1 mouse cellular context compared by ENCODE assay signal in genomic region chr17:29095201-29095733, GRCm38 (mm10).
A peak's percentile ranks its signal among the peaks of the same experiment; 100 is the strongest.
TF ChIP-seq lines count a peak whose summit lies in the region.

No protein-coding gene starts in this region.

TF ChIP-seq in CH12.LX, 34 proteins besides CTCF, POLR2A, EP300 and RAD21 (continued from another document):
- TF ChIP-seq MYC (IDR thresholded peaks at IDR 0.05; ENCODE audit: low read depth, low read length) (no peak), CHD1 (IDR thresholded peaks at IDR 0.05; ENCODE audit: low read depth, low read length) (peak; percentile 46; the same call in 1 of the 2 replicates), ETS1 (conservative IDR thresholded peaks at IDR 0.05; ENCODE audit: low read depth, low read length) (peak; percentile 69), RCOR1 (conservative IDR thresholded peaks at IDR 0.05; ENCODE audit: low read depth, low read length) (no peak), USF1 (IDR thresholded peaks at IDR 0.05; ENCODE audit: low read depth, low read length) (no peak), IRF4 (IDR thresholded peaks at IDR 0.05; ENCODE audit: low read depth, low read length) (no peak; the same call in 1 of the 2 replicates), CHD2 (IDR thresholded peaks at IDR 0.05; ENCODE audit: low read length) (peak; percentile 18; the same call in 1 of the 2 replicates), GABPA (IDR thresholded peaks at IDR 0.05; ENCODE audit: insufficient replicate concordance, low read depth, low read length) (no peak), ZC3H11A (IDR thresholded peaks at IDR 0.05; ENCODE audit: low read depth, low read length) (peak; percentile 81), ZNF384 (IDR thresholded peaks at IDR 0.05; ENCODE audit: low read depth, low read length) (no peak), POLR2AphosphoS2 (IDR thresholded peaks at IDR 0.05; ENCODE audit: low read depth, low read length) (no peak), TBP (conservative IDR thresholded peaks at IDR 0.05; ENCODE audit: low read depth, low read length) (0 out of 2 replicates have a peak, but pooled peaks have one; percentile 35), NELFE (IDR thresholded peaks at IDR 0.05; ENCODE audit: low read depth, low read length) (peak; percentile 39; the same call in 1 of the 2 replicates), E2F4 (IDR thresholded peaks at IDR 0.05; ENCODE audit: insufficient replicate concordance, low read depth, low read length) (peak; percentile 71; the same call in 1 of the 2 replicates), TCF12 (IDR thresholded peaks at IDR 0.05; ENCODE audit: low read depth, low read length) (peak; percentile 66; the same call in 1 of the 2 replicates), ELF1 (IDR thresholded peaks at IDR 0.05; ENCODE audit: low read depth, low read length) (peak; percentile 76), ZMIZ1 (IDR thresholded peaks at IDR 0.05; ENCODE audit: low read depth, low read length) (no peak), SIN3A (IDR thresholded peaks at IDR 0.05; ENCODE audit: low read length) (peak; percentile 55), JUN (IDR thresholded peaks at IDR 0.05; ENCODE audit: insufficient read depth, low read depth, low read length) (peak; percentile 29; the same call in 1 of the 2 replicates), USF2 (conservative IDR thresholded peaks at IDR 0.05; ENCODE audit: low read depth, low read length) (no peak), MXI1 (IDR thresholded peaks at IDR 0.05; ENCODE audit: low read depth, low read length) (peak; percentile 73; the same call in 1 of the 2 replicates), MAX (IDR thresholded peaks at IDR 0.05; ENCODE audit: low read length) (peak; percentile 17; the same call in 1 of the 2 replicates), ZKSCAN1 (IDR thresholded peaks at IDR 0.05; ENCODE audit: borderline replicate concordance, low read depth, low read length) (no peak), MAFK (IDR thresholded peaks at IDR 0.05; ENCODE audit: insufficient replicate concordance, low read length) (no peak), NRF1 (IDR thresholded peaks at IDR 0.05; ENCODE audit: low read depth, low read length) (peak; percentile 56), BHLHE40 (IDR thresholded peaks at IDR 0.05; ENCODE audit: low read depth, low read length) (peak; percentile 84), SMC3 (IDR thresholded peaks at IDR 0.05; ENCODE audit: low read depth, low read length) (peak; percentile 96)
